Mouse (Mus musculus) ES-E14 (cell line): ENCODE measurements at regions not wholly inside any gene's neighbourhood (a gene's known extent, or its start where the extent isn't known, plus 50 kb on each side); places are given as distances from the start of the nearest gene placed in this dataset.

Experiments
- CHD2 ChIP-seq: IDR thresholded peaks from 2 replicates; pipeline ENCODE4 v1.6.1; 2014; ENCODE audit warnings: mild to moderate bottlenecking, low read depth, low read length, inconsistent platforms
- ZC3H11A ChIP-seq: IDR thresholded peaks from 2 replicates; pipeline ENCODE4 v1.6.1; 2012; ENCODE audit warnings: low read depth, mild to moderate bottlenecking, inconsistent platforms, low read length, borderline replicate concordance
- ZNF384 ChIP-seq: IDR thresholded peaks from 2 replicates; pipeline ENCODE4 v1.6.1; 2012; ENCODE audit warnings: low read depth, low read length, inconsistent platforms

GRCm38 (mm10) chr5:129449931-129450573 lies 51.0 kb upstream of the Sfswap start:
- TF ChIP-seq ZNF384 (no peak), ZC3H11A (no peak), CHD2 (no peak)
